Mouse (Mus musculus) CH12.LX (cell line): ENCODE measurements at regions not wholly inside any gene's neighbourhood (a gene's known extent, or its start where the extent isn't known, plus 50 kb on each side); places are given as distances from the start of the nearest gene placed in this dataset.

Source experiments
- DNase-seq: peaks from one replicate; pipeline ENCODE4 v3.0.0-alpha.2; 2013; ENCODE audit errors: extremely low read depth
- H3K27ac ChIP-seq: 2 replicates; pipeline ENCODE4 v1.5.1; 2012; ENCODE audit warnings: low read depth, mild to moderate bottlenecking, control low read depth, moderate library complexity; ENCODE audit not compliant: insufficient read depth
- H3K27me3 ChIP-seq: replicated peaks from 2 replicates; pipeline ENCODE3; 2012; ENCODE audit warnings: inconsistent platforms
- H3K36me3 ChIP-seq, 2 experiments: replicated peaks in 1 of 2; 2 replicates each; pipeline versions ENCODE3 to v1.6.1; 2012; ENCODE audit warnings: inconsistent platforms in 1 of 2, low read length in 1 of 2, mild to moderate bottlenecking in 1 of 2, mixed read lengths in 1 of 2, moderate library complexity in 1 of 2; ENCODE audit not compliant: control insufficient read depth in 1 of 2, insufficient read depth in 1 of 2
- H3K4me1 ChIP-seq, 2 experiments: 2 replicates each; pipeline ENCODE4 v1.6.1; 2012; ENCODE audit warnings: inconsistent platforms in 1 of 2, moderate library complexity in 1 of 2; ENCODE audit not compliant: insufficient read depth in 2 of 2, control insufficient read depth in 1 of 2
- H3K4me2 ChIP-seq: 2 replicates; pipeline ENCODE4 v1.6.1; 2012; ENCODE audit warnings: low read depth, mild to moderate bottlenecking, control low read depth; ENCODE audit not compliant: poor library complexity, insufficient read depth, severe bottlenecking
- H3K4me3 ChIP-seq, 3 experiments: fragments of 150-350 bp in 1 of 3; sonication (generic) in 1 of 3; replicated peaks in 1 of 3; 2 replicates each; pipeline versions ENCODE3 to v1.5.1; 2011 to 2012; ENCODE audit warnings: low read depth in 2 of 3, low read length in 2 of 3, mild to moderate bottlenecking in 2 of 3, moderate library complexity in 2 of 3, control low read depth in 1 of 3, improper control_type of control experiment in 1 of 3, inconsistent platforms in 1 of 3, mixed read lengths in 1 of 3; ENCODE audit not compliant: poor library complexity in 1 of 3
- H3K79me2 ChIP-seq: replicated peaks from 2 replicates; pipeline ENCODE4 v1.6.1; 2012; ENCODE audit warnings: mild to moderate bottlenecking, moderate library complexity; ENCODE audit not compliant: control insufficient read depth, poor library complexity, insufficient read depth, severe bottlenecking; ENCODE audit errors: extremely low read depth
- H3K9ac ChIP-seq: 2 replicates; pipeline ENCODE4 v1.6.1; 2012; ENCODE audit warnings: low read depth, mild to moderate bottlenecking, control low read depth, moderate library complexity; ENCODE audit not compliant: insufficient read depth
- H3K9me3 ChIP-seq: replicated peaks from 2 replicates; pipeline ENCODE3; 2012; ENCODE audit warnings: low read length, inconsistent platforms, mixed read lengths
- BHLHE40 ChIP-seq: IDR thresholded peaks from 2 replicates; pipeline ENCODE4 v1.6.1; 2011; ENCODE audit warnings: mild to moderate bottlenecking, low read depth, low read length, improper control_type of control experiment
- CHD1 ChIP-seq: IDR thresholded peaks from 2 replicates; pipeline ENCODE4 v1.6.1; 2012; ENCODE audit warnings: low read depth, low read length, improper control_type of control experiment, inconsistent platforms
- CHD2 ChIP-seq: IDR thresholded peaks from 2 replicates; pipeline ENCODE4 v1.6.1; 2011; ENCODE audit warnings: low read length, improper control_type of control experiment
- CTCF ChIP-seq, 2 experiments: IDR thresholded peaks in 1 of 2; conservative IDR thresholded peaks in 1 of 2; 2 replicates each; pipeline ENCODE4 v1.5.1; 2011 to 2012; ENCODE audit warnings: low read depth in 2 of 2, low read length in 2 of 2, improper control_type of control experiment in 1 of 2, inconsistent platforms in 1 of 2, mild to moderate bottlenecking in 1 of 2, moderate library complexity in 1 of 2
- E2F4 ChIP-seq: IDR thresholded peaks from 2 replicates; pipeline ENCODE4 v1.6.1; 2011; ENCODE audit warnings: low read depth, low read length, improper control_type of control experiment; ENCODE audit not compliant: insufficient replicate concordance
- EP300 ChIP-seq: IDR thresholded peaks from 2 replicates; pipeline ENCODE4 v1.6.1; 2011; ENCODE audit warnings: low read length, improper control_type of control experiment
- HCFC1 ChIP-seq: IDR thresholded peaks from 2 replicates; pipeline ENCODE4 v1.6.1; 2012; ENCODE audit warnings: low read depth, mild to moderate bottlenecking, inconsistent platforms, low read length, improper control_type of control experiment
- JUN ChIP-seq: IDR thresholded peaks from 2 replicates; pipeline ENCODE4 v1.6.1; 2011; ENCODE audit warnings: low read depth, mild to moderate bottlenecking, low read length, improper control_type of control experiment, moderate library complexity; ENCODE audit not compliant: insufficient read depth
- JUND ChIP-seq: conservative IDR thresholded peaks from 2 replicates; pipeline ENCODE4 v1.6.1; 2011; ENCODE audit warnings: low read depth, low read length, improper control_type of control experiment
- MAFK ChIP-seq: IDR thresholded peaks from 2 replicates; pipeline ENCODE4 v1.6.1; 2011; ENCODE audit warnings: low read length, improper control_type of control experiment; ENCODE audit not compliant: insufficient replicate concordance
- MAX ChIP-seq: IDR thresholded peaks from 2 replicates; pipeline ENCODE4 v1.6.1; 2011; ENCODE audit warnings: low read length, improper control_type of control experiment
- NRF1 ChIP-seq: IDR thresholded peaks from 2 replicates; pipeline ENCODE4 v1.6.1; 2014; ENCODE audit warnings: low read depth, mild to moderate bottlenecking, inconsistent platforms, low read length, improper control_type of control experiment, moderate library complexity
- POLR2A ChIP-seq: IDR thresholded peaks from 2 replicates; pipeline ENCODE4 v1.6.1; 2011; ENCODE audit warnings: low read depth, mild to moderate bottlenecking, improper control_type of control experiment, low read length
- RAD21 ChIP-seq: IDR thresholded peaks from 2 replicates; pipeline ENCODE4 v1.6.1; 2011; ENCODE audit warnings: low read depth, mild to moderate bottlenecking, low read length, improper control_type of control experiment, moderate library complexity
- TBP ChIP-seq: conservative IDR thresholded peaks from 2 replicates; pipeline ENCODE4 v1.6.1; 2011; ENCODE audit warnings: low read depth, low read length, improper control_type of control experiment
- UBTF ChIP-seq: IDR thresholded peaks from 2 replicates; pipeline ENCODE4 v1.6.1; 2012; ENCODE audit warnings: low read depth, mild to moderate bottlenecking, inconsistent platforms, low read length, improper control_type of control experiment, moderate library complexity
- USF1 ChIP-seq: IDR thresholded peaks from 2 replicates; pipeline ENCODE4 v1.6.1; 2014; ENCODE audit warnings: low read depth, mild to moderate bottlenecking, inconsistent platforms, low read length, improper control_type of control experiment
- USF2 ChIP-seq: conservative IDR thresholded peaks from 2 replicates; pipeline ENCODE4 v1.6.1; 2011; ENCODE audit warnings: low read depth, low read length, improper control_type of control experiment
- ZC3H11A ChIP-seq: IDR thresholded peaks from 2 replicates; pipeline ENCODE4 v1.6.1; 2012; ENCODE audit warnings: low read depth, mild to moderate bottlenecking, inconsistent platforms, low read length, improper control_type of control experiment
- ZNF384 ChIP-seq: IDR thresholded peaks from 2 replicates; pipeline ENCODE4 v1.6.1; 2012; ENCODE audit warnings: low read depth, low read length, improper control_type of control experiment, inconsistent platforms
- dilution Hi-C: fragments of 300-500 bp; cut with MboI; formaldehyde crosslinking; loops from 2 replicates; pipeline ENCODE4 v1.14.3; 2020; ENCODE audit warnings: low sequenced_read_pairs; ENCODE audit not compliant: extremely low pct_unique_long_range_greater_than_20kb, extremely low pct_ligation_motif_present
- in situ Hi-C: fragments of 300-500 bp; cut with MboI; formaldehyde crosslinking; loops from 3 replicates; pipeline ENCODE4 v1.14.3; 2019; ENCODE audit warnings: low sequenced_read_pairs, low pct_ligation_motif_present, low pct_unique_long_range_greater_than_20kb, mixed read lengths

GRCm38 (mm10) chrX:99275536-99275935, 139.6 kb downstream of the Efnb1 start:
- Histone ChIP-seq H3K4me3 (no peak overlapping the region), H3K4me1 (no peaks in the 10 kb centered on the region), H3K4me2 (no peak overlapping the region), H3K36me3 (no peaks in the 10 kb centered on the region), H3K27ac (no peak overlapping the region), H3K27me3 (no peaks in the 10 kb centered on the region), H3K79me2 (no peaks in the 10 kb centered on the region), H3K9me3 (no peaks in the 10 kb centered on the region), H3K9ac (no peak overlapping the region)
- TF ChIP-seq BHLHE40 (no peak), RAD21 (no peak), EP300 (no peak), HCFC1 (no peak), JUND (no peak)
- in situ Hi-C loops (no loop called here), dilution Hi-C loops (no loop called here)
- no peak for DNase-seq

DNA sequence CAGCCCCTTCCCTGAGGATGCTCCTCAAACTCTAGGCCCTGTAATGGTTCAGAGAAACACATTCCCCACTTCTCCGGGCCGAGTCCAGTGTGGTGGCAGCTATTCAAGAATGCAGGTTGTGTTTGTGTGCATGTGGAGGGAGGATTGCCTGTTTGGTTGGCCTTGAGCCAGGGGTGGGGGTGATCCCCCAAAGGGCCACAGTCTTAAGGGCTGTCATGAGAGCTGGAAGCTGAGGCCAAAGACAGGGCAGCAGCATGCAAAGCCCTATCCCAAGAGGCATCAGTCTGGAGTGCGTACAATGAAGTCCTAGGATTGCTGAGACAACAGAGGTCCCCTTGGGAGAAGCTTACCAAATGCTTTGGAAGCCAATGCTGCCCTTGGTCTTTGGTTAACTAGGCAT, 136.0 kb downstream of the Efnb1 start:
- no peak for TF ChIP-seq UBTF
- TF ChIP-seq JUND: no peak
- no peak for TF ChIP-seq CHD1
- no peak for TF ChIP-seq HCFC1
- no peak for TF ChIP-seq NRF1
- TF ChIP-seq USF2: no peak
- no peak for TF ChIP-seq MAX
- TF ChIP-seq USF1: no peak
- TF ChIP-seq CTCF (conservative IDR thresholded peaks at IDR 0.05 in 1 of 2, IDR thresholded peaks at IDR 0.05 in 1 of 2; ENCODE audit: low read depth in 2 of 2, low read length in 2 of 2): no peak
- TF ChIP-seq ZNF384: no peak
- no peak for TF ChIP-seq JUN
- no peak for TF ChIP-seq POLR2A
- TF ChIP-seq MAFK: no peak
- TF ChIP-seq ZC3H11A: no peak
- no peak for TF ChIP-seq TBP
- no peak for TF ChIP-seq E2F4
- no peak for TF ChIP-seq CHD2
- Histone ChIP-seq H3K9me3 (no peaks in the 10 kb centered on the region), H3K4me1 (no peaks in the 10 kb centered on the region), H3K79me2 (no peaks in the 10 kb centered on the region), H3K27me3 (no peaks in the 10 kb centered on the region), H3K4me2 (no peak overlapping the region), H3K9ac (no peak overlapping the region), H3K4me3 (no peak overlapping the region), H3K27ac (no peak overlapping the region), H3K36me3 (no peaks in the 10 kb centered on the region)
- no peak for DNase-seq
- dilution Hi-C loops: no loop called here
- in situ Hi-C loops: no loop called here
